Comparison of ENCODE assay signal across 9 mouse cellular contexts in genomic region chr7:115340155-115340554, GRCm38 (mm10).
DNase-seq lines count a peak whose midpoint lies in the region; ATAC-seq and TF ChIP-seq lines count a peak whose summit lies in the region.
"Had no signal": no experiment of that assay in that cellular context is flagged by ENCODE, and none has a peak within 500 bp of the region (broad histone marks: within the 10 kb centered on the region; RNA-seq: fewer than 3 reads in every experiment).

No protein-coding gene starts in this region.

- no peaks in the 10 kb centered on the region for H3K9me3 ChIP-seq in hindbrain, postnatal 0 days (ENCODE audit: low read length)
- peaks cover 8% of the 10 kb centered on the region; the same call in 1 of the 2 replicates for H3K9me3 ChIP-seq in hindbrain, embryonic 13.5 days

- no peaks in the 10 kb centered on the region for H3K27me3 ChIP-seq in hindbrain, postnatal 0 days (ENCODE audit: insufficient read depth, low read length)
- H3K27me3 ChIP-seq in hindbrain, embryonic 13.5 days: no peaks in the 10 kb centered on the region
- H3K27me3 ChIP-seq in cerebellum, adult 2 months (ENCODE audit: control insufficient read depth, insufficient read depth, low read length): no peaks in the 10 kb centered on the region

- TF ChIP-seq CTCF in hindbrain, postnatal 0 days (IDR thresholded peaks at IDR 0.05; ENCODE audit: low read depth): no peak
- no peak for TF ChIP-seq CTCF in cerebellum, adult 2 months (IDR thresholded peaks at IDR 0.05; ENCODE audit: borderline replicate concordance, insufficient read depth, low read depth, low read length)

- 57% methylated on average over 7 of the region's 7 CpGs for WGBS in hindbrain, postnatal 0 days
- WGBS in hindbrain, embryonic 13.5 days: 58% methylated on average over 7 of the region's 7 CpGs
- 33% methylated on average over 7 of the region's 7 CpGs for WGBS in cerebellum, adult 2 months

- no peak overlapping the region for H3K4me3 ChIP-seq in hindbrain, postnatal 0 days (ENCODE audit: low read length)
- H3K4me3 ChIP-seq in hindbrain, embryonic 13.5 days: no peak overlapping the region
- H3K4me3 ChIP-seq in cerebellum, adult 2 months (replicated peaks; ENCODE audit: insufficient read depth, low read depth, low read length): no peak overlapping the region

- H3K4me1 ChIP-seq in hindbrain, postnatal 0 days (ENCODE audit: insufficient read depth, low read length): no peaks in the 10 kb centered on the region
- H3K4me1 ChIP-seq in hindbrain, embryonic 13.5 days (replicated peaks): 0 out of 2 replicates have a peak, but pooled peaks cover 5% of the 10 kb centered on the region
- H3K4me1 ChIP-seq in cerebellum, adult 2 months (ENCODE audit: control insufficient read depth, insufficient read depth, low read length): peaks cover 6% of the 10 kb centered on the region; the same call in 1 of the 2 replicates

- no peak overlapping the region for H3K4me2 ChIP-seq in hindbrain, postnatal 0 days (ENCODE audit: low read depth, low read length)
- no peak overlapping the region for H3K4me2 ChIP-seq in hindbrain, embryonic 13.5 days

- ATAC-seq in hindbrain, postnatal 0 days: 0 out of 2 replicates have a peak, but pooled peaks have one; percentile 45
- ATAC-seq in hindbrain, embryonic 13.5 days (ENCODE audit: low FRiP score): no peak
- ATAC-seq in CD4-positive, CD25-positive, alpha-beta regulatory T cell, adult 4 months: no peak
- ATAC-seq: inflammation-experienced regulatory T-cells, adult 6 months had no signal

- H3K27ac ChIP-seq in hindbrain, postnatal 0 days: no peak overlapping the region
- H3K27ac ChIP-seq in hindbrain, embryonic 13.5 days: no peak overlapping the region
- H3K27ac ChIP-seq in cerebellum, adult 2 months (ENCODE audit: insufficient read depth, low read length): no peak overlapping the region
- H3K27ac ChIP-seq: macrophage had no signal

- no peak for TF ChIP-seq POLR2A in cerebellum, adult 2 months (IDR thresholded peaks at IDR 0.05; ENCODE audit: borderline replicate concordance, insufficient read depth, low read length)

- no peak overlapping the region for H3K9ac ChIP-seq in hindbrain, postnatal 0 days (replicated peaks; ENCODE audit: low read length)
- H3K9ac ChIP-seq in hindbrain, embryonic 13.5 days: no peak overlapping the region

- H3K36me3 ChIP-seq in hindbrain, postnatal 0 days (ENCODE audit: insufficient read depth, low read length): no peaks in the 10 kb centered on the region
- no peaks in the 10 kb centered on the region for H3K36me3 ChIP-seq in hindbrain, embryonic 13.5 days

- intact Hi-C loops in heart, postnatal 36 days (cut with DNase I): no loop called here

- peak; percentile 23 for DNase-seq in hindbrain, postnatal 0 days (ENCODE audit: low spot score)
- DNase-seq in Muller cell, postnatal 12 days (ENCODE audit: inconsistent ontology term): peak; percentile 96
- DNase-seq in cerebellum, adult 2 months: peak; percentile 20 to 38
- peak; percentile 5 to 16 for DNase-seq in heart, postnatal 36 days
- DNase-seq in yolk sac, embryonic 10.5 days (ENCODE audit: low spot score): no peak
